Mouse (Mus musculus): ENCODE measurements around the gene Arhgef1. TPM values are rescaled to one million over a fixed set of nuclear protein-coding genes. Genes with fewer than 3 reads are reported as not detected.
A peak's percentile ranks its signal among the peaks of the same experiment; 100 is the strongest.

Arhgef1 gene
- total RNA-seq, 2 experiments from 2014 or later, result 58.2 to 98.5 TPM

DNA sequence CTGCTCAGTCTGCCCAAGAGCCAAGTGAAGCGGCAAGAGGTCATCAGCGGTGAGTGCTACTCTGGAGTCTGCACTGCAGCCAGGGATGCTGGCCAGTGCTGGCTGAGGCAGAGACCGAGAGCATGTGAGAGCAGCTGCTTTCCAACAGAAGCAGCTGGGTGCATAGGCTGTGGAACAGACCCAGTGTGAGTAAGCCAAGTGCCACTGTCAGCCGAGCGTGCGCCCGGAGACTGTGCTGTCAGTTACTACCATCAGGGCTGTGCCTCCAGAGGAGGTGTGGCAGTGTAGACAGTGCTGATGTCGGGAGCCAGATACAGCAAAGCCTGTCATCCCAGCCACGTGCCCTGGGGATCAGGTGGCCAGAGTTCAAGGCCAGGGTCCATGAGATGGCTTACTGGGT lies 17.0 kb downstream of the Arhgef1 start:
- intact Hi-C loops (cut with DNase I), result no loop called here
- DNase-seq (ENCODE audit: low spot score in 2 of 2), result no peak

DNA sequence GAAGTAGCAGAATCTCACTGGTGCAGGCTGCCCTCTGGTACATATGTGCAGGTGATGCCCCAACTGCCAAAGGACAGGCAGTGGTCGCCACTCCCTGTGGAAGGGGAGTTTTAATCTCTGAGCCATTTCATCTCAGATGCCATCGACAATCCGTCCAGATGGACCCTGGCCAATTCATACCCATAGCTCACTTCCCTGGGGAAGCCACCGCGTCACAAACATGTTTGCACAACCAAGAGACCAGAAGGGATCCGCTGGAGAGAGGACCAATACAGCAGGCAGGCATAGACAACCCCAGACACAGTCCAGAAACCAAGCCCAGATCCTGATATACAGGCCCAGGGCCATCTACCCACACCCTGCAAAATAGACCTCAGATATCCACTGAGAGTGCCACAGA lies 27.8 kb downstream of the Arhgef1 start:
- intact Hi-C loops (cut with DNase I), result no loop called here

DNA sequence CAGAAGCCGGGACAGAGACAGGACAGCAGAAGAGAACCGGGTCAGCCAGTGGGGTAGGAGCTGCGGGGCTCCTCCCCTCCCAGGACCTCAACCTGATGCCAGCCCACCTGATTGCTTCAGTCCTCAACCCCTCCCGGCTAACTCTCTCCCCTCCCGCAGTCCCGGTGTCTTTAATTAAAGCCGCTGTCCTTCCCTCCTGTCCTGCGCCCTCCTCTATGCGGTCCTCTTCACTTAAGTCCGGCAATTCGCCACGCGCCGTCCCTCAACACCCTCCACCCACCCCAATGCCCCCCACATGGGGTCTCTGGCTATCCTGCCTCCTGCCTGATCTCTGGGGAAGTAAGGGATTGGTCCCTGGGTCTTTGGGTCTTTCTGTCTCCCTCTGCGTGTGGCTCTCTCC lies 28.9 kb downstream of the Arhgef1 start:
- no peak for DNase-seq (ENCODE audit: low spot score in 2 of 2)
- intact Hi-C loops (cut with DNase I), result no loop called here

More for the DNA sequence above, 27.8 kb downstream of the Arhgef1 start:
- DNase-seq (ENCODE audit: low spot score in 2 of 2), result no peak

DNA sequence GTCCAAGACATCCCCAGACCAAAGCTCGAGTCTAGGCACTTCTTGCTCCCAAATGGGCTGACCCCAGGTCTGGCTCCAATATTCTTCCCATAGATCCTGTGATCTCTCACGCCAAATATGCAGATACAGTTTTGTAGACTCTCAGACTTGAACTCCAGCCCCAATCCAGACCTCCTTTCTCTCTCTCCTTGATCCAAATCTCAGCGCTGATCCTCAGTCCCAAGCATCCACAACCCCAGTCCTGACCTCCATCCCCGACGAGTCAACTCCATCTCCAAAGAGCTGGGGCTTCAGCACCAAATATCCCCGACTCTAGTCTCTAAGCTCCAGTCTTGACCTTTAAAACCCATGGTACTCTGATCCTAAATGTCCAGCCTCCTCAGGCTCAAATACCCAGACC lies 40.9 kb downstream of the Arhgef1 start:
- intact Hi-C loops (cut with DNase I), result no loop called here
- no peak for DNase-seq (ENCODE audit: low spot score in 2 of 2)

DNA sequence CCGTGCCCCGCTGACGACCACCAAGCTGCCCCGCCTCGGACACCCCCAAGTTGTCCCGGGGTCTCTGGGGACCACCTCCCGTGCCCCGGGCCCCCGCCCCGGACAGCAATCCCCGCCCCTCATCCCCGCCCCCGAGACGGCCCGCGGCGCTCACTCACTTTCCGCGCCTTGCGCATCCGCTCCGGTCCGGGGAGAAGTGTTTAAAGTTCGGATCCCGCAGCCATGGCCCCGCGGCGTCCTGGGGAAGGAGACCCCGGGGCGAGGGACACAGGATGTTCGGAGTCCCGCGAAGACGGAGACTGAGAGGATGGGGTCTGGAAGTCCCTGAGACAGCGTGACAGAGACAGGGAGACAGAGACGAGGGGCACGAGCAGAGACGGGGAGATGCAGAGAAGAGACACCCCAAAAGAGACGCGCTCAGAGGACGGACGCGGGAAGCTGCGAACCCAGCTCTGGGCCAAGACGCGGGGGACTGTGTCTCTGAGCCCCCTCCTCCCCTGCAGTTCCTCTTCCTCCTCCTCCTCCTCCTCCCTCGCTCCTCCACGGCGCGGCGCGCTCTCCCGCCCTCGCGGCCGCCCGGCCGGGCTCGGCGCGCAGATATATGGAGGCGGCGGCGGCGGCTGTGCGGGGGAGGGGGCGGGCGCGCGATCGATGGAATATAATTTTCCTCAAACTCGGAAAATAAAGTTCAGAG lies 41.7 kb downstream of the Arhgef1 start, which contains the start of gene Gm4881:
Gene Gm4881, minus strand, starts transcription at position 238 of the 694 bp plus-strand sequence.
- intact Hi-C loops (cut with DNase I), result no loop called here
- DNase-seq (ENCODE audit: low spot score in 2 of 2), result no peak

DNA sequence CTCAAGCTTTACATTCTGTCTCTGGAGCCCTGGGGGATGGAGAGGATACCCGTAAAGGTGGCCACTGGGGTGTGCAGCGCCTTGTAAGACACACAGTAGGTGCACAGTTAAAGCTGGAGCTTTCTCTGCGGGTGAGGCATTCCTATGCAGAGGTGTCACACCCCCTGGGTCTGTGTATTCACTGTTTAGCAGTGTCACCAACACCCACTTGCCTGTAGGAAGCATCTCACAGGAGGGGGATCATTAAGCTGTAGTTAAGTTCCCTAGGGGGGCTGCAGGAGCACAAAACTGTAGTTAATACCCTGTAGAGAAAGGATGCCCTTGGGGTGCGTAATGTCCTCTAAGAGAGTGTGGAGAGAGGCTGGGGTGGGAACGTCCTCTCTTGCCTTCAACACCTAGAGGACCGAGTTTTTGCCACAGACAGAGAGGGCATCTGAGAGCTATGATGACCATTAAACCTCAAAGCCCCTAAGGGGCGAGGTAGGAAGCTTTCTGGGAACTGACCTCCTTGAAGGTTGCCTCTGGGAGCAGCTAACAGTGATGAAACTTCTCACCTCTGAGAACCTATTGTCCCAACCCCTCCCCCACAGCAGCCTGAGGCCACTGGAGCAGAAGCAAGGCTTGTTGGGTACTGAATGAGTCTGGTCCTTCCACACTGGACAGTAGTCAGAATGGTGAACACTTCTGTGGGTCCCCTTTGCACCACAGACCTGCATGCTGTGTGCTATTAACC lies 44.8 kb downstream of the Arhgef1 start:
- intact Hi-C loops (cut with DNase I), result no loop called here

DNA sequence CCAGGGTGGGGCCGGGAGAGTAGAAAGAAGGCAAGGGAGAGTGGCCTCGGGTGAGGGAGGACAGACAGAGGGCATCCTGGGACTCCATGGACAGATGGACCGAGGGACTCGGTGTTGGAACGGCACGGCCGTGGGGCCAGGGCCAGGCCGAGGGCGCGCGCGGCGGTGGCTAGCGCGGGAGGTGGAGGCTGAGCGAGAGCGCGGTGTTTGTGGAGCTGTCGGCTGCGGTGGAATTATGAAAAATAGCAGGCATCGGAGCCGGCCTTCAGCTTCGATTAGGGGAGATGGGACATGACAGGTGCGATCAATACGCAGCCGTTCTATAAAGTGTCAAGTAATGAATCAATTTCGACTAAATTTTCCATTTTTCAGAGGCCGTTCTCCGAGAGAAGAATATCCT lies 46.1 kb downstream of the Arhgef1 start:
- intact Hi-C loops (cut with DNase I), result no loop called here
- no peak for DNase-seq (ENCODE audit: low spot score in 2 of 2)

More for the DNA sequence above, 44.8 kb downstream of the Arhgef1 start:
- no peak for DNase-seq (ENCODE audit: low spot score in 2 of 2)

DNA sequence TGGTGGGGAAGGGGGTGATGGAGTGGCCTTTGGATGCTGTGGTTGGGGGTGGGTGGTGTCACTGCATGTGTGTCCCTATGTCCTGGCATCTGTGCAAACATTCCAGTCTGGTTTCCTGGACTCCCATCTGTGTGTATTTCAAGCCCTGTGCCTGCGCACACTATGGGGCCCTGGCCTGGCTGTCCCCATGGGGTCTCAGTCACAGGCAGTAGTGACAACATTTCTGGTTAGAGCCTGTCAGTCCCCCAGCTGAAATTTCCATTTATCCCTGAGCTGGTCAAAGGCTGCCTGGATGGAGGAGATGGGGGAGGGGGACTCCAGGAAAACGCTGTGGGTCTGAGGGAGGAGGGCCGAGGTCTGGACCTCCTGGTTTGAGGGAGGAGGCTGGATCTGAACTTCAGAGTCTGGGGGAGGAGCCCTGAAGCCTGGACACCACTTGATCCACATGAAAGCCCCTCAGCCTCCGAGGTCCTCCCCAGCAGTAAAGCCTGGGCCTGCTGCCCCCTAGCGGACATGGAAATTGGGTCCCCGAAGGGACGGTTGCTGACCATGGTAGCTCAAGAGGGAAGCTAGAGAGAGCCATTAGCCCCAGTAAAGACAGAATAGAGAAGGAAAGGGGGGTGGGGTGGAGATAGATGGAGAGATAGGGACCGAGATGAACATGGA lies 47.4 kb downstream of the Arhgef1 start:
- intact Hi-C loops (cut with DNase I), result no loop called here

DNA sequence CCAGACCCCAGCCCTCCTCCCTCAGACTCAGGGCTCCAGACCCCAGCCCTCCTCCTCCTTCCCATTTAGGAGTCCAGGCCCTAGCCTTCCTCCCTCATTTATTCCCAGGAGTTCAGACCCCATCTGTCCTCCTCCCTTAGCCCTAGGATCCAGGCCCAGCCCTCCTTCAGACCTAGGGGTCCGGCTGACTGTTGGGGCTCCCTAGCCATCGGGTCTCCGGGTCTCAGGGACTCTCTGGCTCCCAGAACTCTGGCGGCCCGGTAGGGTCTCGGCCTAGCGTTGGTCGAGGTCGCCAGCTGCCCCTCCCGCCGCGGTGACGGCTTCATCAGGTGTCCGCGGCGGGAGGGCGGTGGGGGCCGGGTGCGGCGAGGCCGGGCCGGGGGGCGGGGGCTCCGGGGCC lies 51.3 kb downstream of the Arhgef1 start:
- DNase-seq (ENCODE audit: low spot score in 2 of 2), result no peak
- intact Hi-C loops (cut with DNase I), result no loop called here

More for the DNA sequence above, 47.4 kb downstream of the Arhgef1 start:
- DNase-seq (ENCODE audit: low spot score in 2 of 2), result peak; percentile 29 to 39

DNA sequence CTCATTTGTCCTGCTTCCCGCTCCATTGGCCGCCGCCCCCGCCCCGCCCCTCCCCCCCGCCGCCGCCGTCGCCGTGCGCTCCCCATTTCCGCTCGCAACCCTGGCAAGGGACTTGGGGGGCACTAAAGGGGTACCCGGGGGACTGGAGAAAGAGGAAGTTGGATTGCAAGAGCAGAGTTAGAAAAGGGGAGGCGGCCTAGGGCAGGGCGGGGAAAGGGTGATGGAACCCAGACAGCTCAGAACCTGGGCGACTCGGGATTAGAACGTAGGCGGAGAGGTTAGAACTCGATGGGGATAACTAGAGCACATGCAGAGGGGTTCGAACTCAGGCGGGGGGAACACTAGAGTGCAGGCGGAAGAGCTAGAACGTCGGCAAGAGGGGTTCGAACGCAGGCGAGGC lies 51.7 kb downstream of the Arhgef1 start:
- intact Hi-C loops (cut with DNase I), result no loop called here
- no peak for DNase-seq (ENCODE audit: low spot score in 2 of 2)

DNA sequence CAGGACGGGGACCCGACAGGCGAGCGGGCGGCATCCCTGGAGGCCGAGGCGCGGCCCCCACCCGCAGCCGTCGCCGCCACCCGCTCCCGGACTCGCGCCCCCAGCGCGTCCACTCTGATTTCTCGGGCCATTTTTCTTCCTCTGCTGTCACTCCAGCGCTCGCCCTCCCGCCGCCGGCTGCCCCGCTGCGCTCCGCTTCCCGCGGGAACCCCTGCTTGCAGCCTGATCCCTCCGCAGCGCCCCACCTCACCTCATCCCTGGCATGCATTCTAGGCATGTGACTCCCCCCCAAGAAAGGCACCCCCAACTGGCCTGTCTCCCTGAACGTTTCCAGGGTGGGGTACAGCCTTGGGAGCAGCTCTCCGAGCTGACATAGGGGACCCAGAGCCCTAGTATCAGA lies 52.5 kb downstream of the Arhgef1 start:
- intact Hi-C loops (cut with DNase I), result no loop called here
- DNase-seq (ENCODE audit: low spot score in 2 of 2), result no peak

DNA sequence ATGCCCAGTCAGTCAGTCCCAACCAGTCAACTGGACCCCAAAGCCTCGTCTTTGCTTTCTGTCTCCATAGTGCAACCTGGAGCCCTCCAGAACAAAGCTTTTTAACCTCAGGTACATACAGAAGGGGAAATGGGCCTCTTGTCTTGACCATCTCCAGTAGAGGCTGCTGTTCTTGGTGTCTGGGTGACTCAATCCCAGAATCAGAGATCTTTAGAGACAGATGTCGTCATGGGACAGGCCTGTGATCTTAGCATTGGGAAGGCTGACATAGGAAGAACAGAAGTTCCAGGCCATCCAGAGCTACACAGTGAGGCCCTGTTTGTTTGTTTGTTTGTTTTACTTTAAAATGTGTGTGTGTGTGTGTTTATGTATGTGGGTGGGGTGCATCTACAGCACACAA lies 61.6 kb downstream of the Arhgef1 start:
- intact Hi-C loops (cut with DNase I), result loop anchor here (2.0 to 10.0 kb wide), 2 partner anchors 73 to 149 kb away; no protein-coding TSS in a partner anchor

DNA sequence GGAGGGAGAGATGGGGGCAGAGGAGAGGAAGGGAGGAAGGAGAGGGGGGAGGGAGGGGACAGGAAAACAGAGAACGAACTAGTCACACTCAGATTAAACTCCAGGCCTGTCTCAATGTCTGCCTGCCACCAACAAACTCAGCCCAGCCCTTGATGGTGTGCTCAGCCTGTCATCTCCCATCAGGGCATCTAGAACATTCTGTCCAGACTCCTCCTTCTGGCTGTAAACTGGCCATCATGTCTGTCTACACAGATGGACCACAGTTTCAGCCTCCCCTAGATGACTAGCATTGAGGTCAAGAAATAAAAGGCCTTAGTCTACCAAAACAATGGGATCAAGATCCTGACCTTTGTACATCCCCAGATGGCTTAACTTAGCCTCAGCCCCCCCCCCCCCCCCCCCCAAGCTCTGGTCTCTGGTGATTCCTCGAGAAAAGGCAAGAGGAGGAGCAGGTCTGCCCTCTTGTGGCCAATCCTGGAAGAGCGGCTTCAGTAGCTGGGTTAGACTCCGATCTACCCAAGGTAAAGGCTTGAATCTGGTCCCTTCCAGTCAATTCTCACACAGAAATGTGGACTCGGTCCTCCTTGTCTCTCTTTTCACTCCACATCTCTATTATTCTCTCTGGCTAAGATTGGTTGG lies 62.3 kb downstream of the Arhgef1 start:
- intact Hi-C loops (cut with DNase I), result loop anchor here (2.0 to 10.0 kb wide), 2 partner anchors 74 to 150 kb away; no protein-coding TSS in a partner anchor
- peak; percentile 75 to 82 for DNase-seq (ENCODE audit: low spot score in 2 of 2)

More for the DNA sequence above, 61.6 kb downstream of the Arhgef1 start:
- no peak for DNase-seq (ENCODE audit: low spot score in 2 of 2)

DNA sequence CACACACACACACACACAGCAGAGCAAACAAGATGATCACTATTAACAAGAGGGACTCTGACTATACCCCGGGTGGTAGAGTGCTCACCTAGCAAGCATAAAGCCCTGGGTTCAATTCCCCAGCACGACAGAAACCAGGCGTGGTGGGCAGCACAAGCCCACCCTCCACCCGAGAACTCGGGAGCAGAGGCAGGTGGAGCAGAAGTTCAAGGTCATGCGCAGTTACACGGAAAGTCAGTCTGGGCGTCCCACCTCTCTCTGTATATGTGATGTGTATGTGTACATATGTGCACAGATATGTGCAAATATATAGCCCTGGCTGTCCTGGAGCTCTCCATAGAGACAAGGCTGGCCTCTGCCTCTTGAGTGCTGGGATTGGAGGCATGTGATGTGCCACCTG lies 65.3 kb downstream of the Arhgef1 start:
- intact Hi-C loops (cut with DNase I), result loop anchor here (10.0 kb wide), 1 partner anchor 153 kb away; no protein-coding TSS in a partner anchor
- DNase-seq (ENCODE audit: low spot score in 2 of 2), result no peak

DNA sequence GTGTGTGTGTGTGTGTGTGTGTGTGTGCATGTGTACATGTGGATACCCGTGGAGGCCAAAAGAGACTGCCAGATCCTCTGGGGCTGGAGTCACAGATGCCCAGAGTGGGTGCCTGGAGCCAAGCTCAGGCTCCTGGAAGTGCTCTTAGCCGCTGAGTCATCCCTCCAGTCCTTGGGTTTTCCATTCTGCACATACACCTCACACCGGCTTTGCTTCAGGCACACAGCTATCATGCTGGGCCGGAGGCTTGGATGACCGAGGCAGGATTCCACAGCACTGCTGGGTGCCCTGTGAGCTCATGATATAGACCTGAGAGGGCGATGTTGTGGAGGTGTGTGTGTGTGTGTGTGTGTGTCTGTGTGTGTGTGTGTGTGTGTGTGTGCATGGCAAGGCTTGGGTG lies 65.8 kb downstream of the Arhgef1 start:
- DNase-seq (ENCODE audit: low spot score in 2 of 2), result no peak
- intact Hi-C loops (cut with DNase I), result loop anchor here (10.0 kb wide), 1 partner anchor 154 kb away; no protein-coding TSS in a partner anchor

DNA sequence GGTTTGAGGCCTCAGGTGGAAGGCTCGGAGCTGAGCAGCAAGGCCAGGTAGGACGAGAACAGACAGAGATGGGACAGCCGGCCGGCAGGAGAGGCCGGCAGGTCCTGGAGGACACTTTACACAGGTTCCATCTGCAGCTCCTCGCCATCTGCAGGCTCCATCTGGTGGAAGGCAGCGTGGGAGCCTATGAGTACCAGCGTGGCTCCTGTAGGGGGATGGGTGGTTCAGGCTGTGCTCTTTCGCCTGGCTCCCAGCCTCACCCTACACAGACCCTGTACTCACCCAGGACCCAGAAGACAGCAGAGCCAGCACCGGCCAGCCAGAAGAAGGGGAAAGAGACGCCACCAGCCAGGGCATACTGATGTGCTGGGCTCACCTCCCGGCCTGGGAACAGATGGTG lies 67.1 kb downstream of the Arhgef1 start:
- intact Hi-C loops (cut with DNase I), result loop anchor here (10.0 kb wide), 1 partner anchor 155 kb away; no protein-coding TSS in a partner anchor
- peak; percentile 58 to 68 for DNase-seq (ENCODE audit: low spot score in 2 of 2)

DNA sequence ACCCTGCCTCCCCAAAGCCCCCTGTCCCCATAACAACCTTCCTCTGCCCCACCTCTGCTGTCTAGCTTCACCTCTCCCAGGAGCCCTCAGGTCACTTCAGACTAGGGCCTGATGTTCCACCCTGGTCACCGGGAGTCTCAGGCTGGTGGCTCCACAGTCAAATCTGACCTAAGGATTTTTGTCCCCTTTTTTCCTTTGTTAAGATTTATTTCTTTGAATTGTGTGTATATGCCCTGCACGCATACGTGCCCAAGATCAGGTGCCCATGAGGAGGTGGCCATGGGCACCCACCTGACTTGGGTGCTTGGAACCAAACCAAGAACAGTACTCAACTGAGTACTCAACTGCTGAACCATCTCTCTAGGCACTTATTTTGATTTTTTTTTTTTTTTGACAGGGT lies 67.6 kb downstream of the Arhgef1 start:
- DNase-seq (ENCODE audit: low spot score in 2 of 2), result no peak
- intact Hi-C loops (cut with DNase I), result no loop called here

DNA sequence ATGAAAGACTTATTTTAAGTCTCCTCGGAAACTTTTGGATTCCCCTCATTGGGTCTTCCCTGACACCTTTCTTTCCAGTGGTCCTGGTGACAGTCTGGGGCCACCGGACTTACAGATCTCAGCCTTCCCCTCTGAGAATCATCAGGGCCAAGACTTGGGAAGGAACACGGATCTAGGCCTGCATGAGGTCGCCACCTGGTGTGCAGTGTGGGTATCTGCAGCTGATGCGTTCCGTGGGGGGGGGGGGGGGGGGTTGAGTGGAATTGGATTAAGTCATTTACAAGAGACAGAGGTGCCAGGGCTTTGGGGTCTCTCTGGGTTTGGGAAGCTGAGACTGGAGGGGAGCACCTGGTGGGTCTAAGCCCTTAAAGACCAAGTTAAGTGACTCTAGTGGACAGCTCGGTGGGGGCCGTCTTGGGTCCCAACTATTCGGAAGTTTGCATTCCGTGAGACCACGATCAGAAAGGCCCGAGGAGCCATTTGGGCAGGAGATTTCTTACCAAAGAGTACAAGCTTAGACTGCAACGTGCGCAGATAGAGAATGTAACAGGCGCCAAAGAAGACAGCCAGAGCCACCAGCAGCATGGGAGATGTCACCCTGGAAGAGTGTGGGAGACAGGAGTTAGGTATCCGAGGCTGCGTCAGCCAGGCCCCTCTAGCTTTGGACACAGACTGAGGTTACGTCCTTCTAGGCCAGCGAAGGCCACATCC lies 68.7 kb downstream of the Arhgef1 start:
- intact Hi-C loops (cut with DNase I), result no loop called here
- DNase-seq (ENCODE audit: low spot score in 2 of 2), result no peak

Measured in left cerebral cortex, postnatal 36 days (tissue).